Mouse (Mus musculus): ENCODE measurements around the gene Gramd1b.

Gramd1b gene

GRCm38 (mm10) chr9:40426282-40426964, 104.8 kb downstream of the Gramd1b start:
- DNase-seq (ENCODE audit: low read depth, low spot score): no peak

GRCm38 (mm10) chr9:40424874-40425273, 106.3 kb downstream of the Gramd1b start:
- DNase-seq (ENCODE audit: low read depth, low spot score): no peak

GRCm38 (mm10) chr9:40423427-40423867, 107.7 kb downstream of the Gramd1b start:
- no peak for DNase-seq (ENCODE audit: low read depth, low spot score)

- DNase-seq (ENCODE audit: low read depth, low spot score): no peak
Measured at GRCm38 (mm10) chr9:40422368-40423057, 108.7 kb downstream of the Gramd1b start.

GRCm38 (mm10) chr9:40420652-40421335, 110.4 kb downstream of the Gramd1b start:
- DNase-seq (ENCODE audit: low read depth, low spot score): no peak

GRCm38 (mm10) chr9:40418803-40419202, 112.4 kb downstream of the Gramd1b start:
- DNase-seq (ENCODE audit: low read depth, low spot score): no peak

GRCm38 (mm10) chr9:40416150-40416549, 115.0 kb downstream of the Gramd1b start:
- peak; percentile 68 for DNase-seq (ENCODE audit: low read depth, low spot score)

GRCm38 (mm10) chr9:40414904-40415766, 116.0 kb downstream of the Gramd1b start:
- DNase-seq (ENCODE audit: low read depth, low spot score): peak; percentile 87

GRCm38 (mm10) chr9:40414498-40414903, 116.7 kb downstream of the Gramd1b start:
- peak; percentile 94 for DNase-seq (ENCODE audit: low read depth, low spot score)

- DNase-seq (ENCODE audit: low read depth, low spot score): peak; percentile 77
Measured at GRCm38 (mm10) chr9:40413601-40414000, 117.6 kb downstream of the Gramd1b start.

- DNase-seq (ENCODE audit: low read depth, low spot score): no peak
Measured at GRCm38 (mm10) chr9:40412931-40413330, 118.3 kb downstream of the Gramd1b start.

- DNase-seq (ENCODE audit: low read depth, low spot score): no peak
Measured at GRCm38 (mm10) chr9:40412246-40412645, 118.9 kb downstream of the Gramd1b start.

GRCm38 (mm10) chr9:40410895-40411294, 120.3 kb downstream of the Gramd1b start:
- DNase-seq (ENCODE audit: low read depth, low spot score): no peak

GRCm38 (mm10) chr9:40409071-40409470, 122.1 kb downstream of the Gramd1b start:
- DNase-seq (ENCODE audit: low read depth, low spot score): no peak

- no peak for DNase-seq (ENCODE audit: low read depth, low spot score)
Measured at GRCm38 (mm10) chr9:40408415-40408814, 122.8 kb downstream of the Gramd1b start.

GRCm38 (mm10) chr9:40407876-40408275, 123.3 kb downstream of the Gramd1b start:
- no peak for DNase-seq (ENCODE audit: low read depth, low spot score)

- no peak for DNase-seq (ENCODE audit: low read depth, low spot score)
Measured at GRCm38 (mm10) chr9:40405804-40406203, 125.4 kb downstream of the Gramd1b start.

- no peak for DNase-seq (ENCODE audit: low read depth, low spot score)
Measured at GRCm38 (mm10) chr9:40405263-40405662, 125.9 kb downstream of the Gramd1b start.

- no peak for DNase-seq (ENCODE audit: low read depth, low spot score)
Measured at GRCm38 (mm10) chr9:40404637-40405036, 126.5 kb downstream of the Gramd1b start.

- no peak for DNase-seq (ENCODE audit: low read depth, low spot score)
Measured at GRCm38 (mm10) chr9:40403750-40404149, 127.4 kb downstream of the Gramd1b start.

- DNase-seq (ENCODE audit: low read depth, low spot score): no peak
Measured at GRCm38 (mm10) chr9:40401818-40402217, 129.4 kb downstream of the Gramd1b start.

- DNase-seq (ENCODE audit: low read depth, low spot score): no peak
Measured at GRCm38 (mm10) chr9:40400854-40401253, 130.3 kb downstream of the Gramd1b start.

Data from R1 (cell line).